Mouse (Mus musculus) kidney, embryonic 15.5 days (tissue): ENCODE data around the gene Rims1. TPM values are rescaled to one million over a fixed set of nuclear protein-coding genes. Genes with fewer than 3 reads are reported as not detected.

Source experiments
- ATAC-seq: fragments of 200-750 bp; cut with Nextera tagmentation; replicated peaks from 2 replicates; pipeline ENCODE4 v1.8.0; 2017; ENCODE audit warnings: moderate TSS enrichment; ENCODE audit not compliant: low FRiP score
- H3K27ac ChIP-seq: fragments of 300-500 bp; sonication (generic); 2 replicates; pipeline ENCODE4 v1.5.1; 2015; ENCODE audit warnings: mild to moderate bottlenecking, inconsistent platforms
- H3K27me3 ChIP-seq: fragments of 300-500 bp; sonication (generic); 2 replicates; pipeline ENCODE4 v1.6.1; 2015; ENCODE audit warnings: inconsistent platforms
- H3K36me3 ChIP-seq: fragments of 300-500 bp; sonication (generic); 2 replicates; pipeline ENCODE4 v1.6.1; 2015; ENCODE audit warnings: inconsistent platforms
- H3K4me1 ChIP-seq: fragments of 300-500 bp; sonication (generic); 2 replicates; pipeline ENCODE4 v1.6.1; 2015; ENCODE audit warnings: inconsistent platforms
- H3K4me2 ChIP-seq: fragments of 300-500 bp; sonication (generic); 2 replicates; pipeline ENCODE4 v1.6.1; 2015; ENCODE audit warnings: moderate library complexity, mild to moderate bottlenecking, inconsistent platforms
- H3K4me3 ChIP-seq: fragments of 300-500 bp; sonication (generic); replicated peaks from 2 replicates; pipeline ENCODE4 v1.5.1; 2015; ENCODE audit warnings: mild to moderate bottlenecking, inconsistent platforms
- H3K9ac ChIP-seq: fragments of 300-500 bp; sonication (generic); 2 replicates; pipeline ENCODE4 v1.6.1; 2015; ENCODE audit warnings: mild to moderate bottlenecking, inconsistent platforms
- H3K9me3 ChIP-seq: fragments of 300-500 bp; sonication (generic); replicated peaks from 2 replicates; pipeline ENCODE4 v1.6.1; 2016; ENCODE audit warnings: inconsistent platforms
- WGBS: fragments of 180-500 bp; shearing (Covaris S2); methylation state at CpG from one replicate; pipeline ENCODE4 v1.1.7; 2015; ENCODE audit warnings: mixed read lengths; 5-methylcytosine and 5-hydroxymethylcytosine counted together
- polyA plus RNA-seq: library from polyadenylated mRNA; unstranded; fragments of >200 nt; fragmentation: Nextera tagmentation; extraction: Ambion mirVana; gene quantifications from 2 replicates; pipeline ENCODE4 v1.2.1, GENCODE M21; 2015

The Rims1 gene
- polyA plus RNA-seq, 1 experiment from 2014 or later, result 2.4 TPM

DNA sequence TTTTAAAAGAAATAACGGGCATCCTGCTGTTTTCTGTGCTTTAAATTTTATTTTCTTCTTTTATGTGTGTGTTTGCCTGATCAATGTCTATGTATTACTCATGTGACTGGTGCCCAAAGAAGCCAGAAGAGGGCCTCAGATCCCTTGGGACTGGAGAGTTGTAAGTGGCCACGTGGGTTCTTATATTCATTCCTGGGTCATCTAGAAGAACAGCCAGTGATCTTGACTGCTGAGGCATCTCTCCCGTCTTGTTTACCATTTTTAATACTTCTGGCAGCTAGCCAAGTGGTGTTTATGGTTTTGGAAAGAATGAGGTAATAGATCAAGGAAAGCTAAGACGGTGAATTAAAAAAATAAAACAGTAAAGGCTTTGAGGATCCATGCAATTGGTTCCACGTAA lies 178.8 kb downstream of the Rims1 start:
- ATAC-seq, result no peak
- Histone ChIP-seq H3K36me3 (no peaks in the 10 kb centered on the region), H3K27ac (no peak overlapping the region), H3K4me2 (no peak overlapping the region), H3K27me3 (no peaks in the 10 kb centered on the region), H3K9me3 (no peaks in the 10 kb centered on the region), H3K4me1 (0 out of 2 replicates have a peak, but pooled peaks cover 3% of the 10 kb centered on the region), H3K4me3 (no peak overlapping the region), H3K9ac (no peak overlapping the region)
- 36% methylated on average over 5 of the region's 5 CpGs for WGBS

DNA sequence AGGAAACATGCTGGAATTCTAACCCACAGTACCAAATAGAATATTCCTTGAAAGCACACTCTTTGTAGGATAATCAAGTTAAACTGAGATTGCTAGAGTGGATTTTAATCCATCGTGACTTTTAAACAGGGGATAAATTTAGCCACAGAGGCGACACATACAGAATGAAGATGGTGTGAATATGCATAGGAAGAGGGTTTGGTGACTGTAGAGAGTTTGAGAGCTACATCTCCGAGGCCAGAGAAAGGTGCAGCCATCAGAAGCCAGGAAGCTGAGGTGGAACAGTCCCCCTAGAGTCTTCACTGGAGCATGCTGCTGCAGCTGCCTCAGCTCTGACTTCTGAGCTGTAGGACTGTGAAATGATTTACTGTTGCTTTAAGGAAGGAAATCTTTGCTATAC lies 179.5 kb downstream of the Rims1 start:
- Histone ChIP-seq H3K4me3 (no peak overlapping the region), H3K4me1 (0 out of 2 replicates have a peak, but pooled peaks cover 3% of the 10 kb centered on the region), H3K4me2 (no peak overlapping the region), H3K36me3 (no peaks in the 10 kb centered on the region), H3K9me3 (no peaks in the 10 kb centered on the region), H3K27me3 (no peaks in the 10 kb centered on the region), H3K27ac (no peak overlapping the region), H3K9ac (no peak overlapping the region)
- 63% methylated on average over 3 of the region's 3 CpGs for WGBS
- ATAC-seq, result no peak

DNA sequence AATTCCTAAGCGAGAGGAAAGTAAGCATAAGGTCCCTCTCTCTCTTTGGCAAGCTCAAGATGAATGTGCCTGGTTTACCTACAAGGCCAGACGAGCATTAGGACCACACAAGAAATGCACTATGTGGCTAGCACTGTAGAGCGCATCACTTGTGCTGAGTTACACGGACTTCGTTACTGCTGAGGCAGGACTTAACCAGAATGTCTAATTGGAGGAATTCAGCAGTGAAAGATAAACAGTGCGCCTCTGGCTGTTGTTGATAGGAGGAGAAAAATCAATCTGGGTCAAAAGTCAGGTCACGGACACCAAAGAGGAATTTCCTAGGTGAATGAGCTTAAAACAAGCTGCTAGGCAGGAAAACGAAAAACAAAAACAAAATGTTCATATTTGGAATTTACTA lies 185.0 kb downstream of the Rims1 start:
- no peak overlapping the region for H3K4me2 ChIP-seq
- no peaks in the 10 kb centered on the region for H3K4me1 ChIP-seq
- WGBS, result 69% methylated on average over 8 of the region's 8 CpGs
- no peaks in the 10 kb centered on the region for H3K27me3 ChIP-seq
- no peak for ATAC-seq
- no peaks in the 10 kb centered on the region for H3K9me3 ChIP-seq
- H3K36me3 ChIP-seq, result no peaks in the 10 kb centered on the region
- no peak overlapping the region for H3K27ac ChIP-seq
- no peak overlapping the region for H3K9ac ChIP-seq
- no peak overlapping the region for H3K4me3 ChIP-seq

DNA sequence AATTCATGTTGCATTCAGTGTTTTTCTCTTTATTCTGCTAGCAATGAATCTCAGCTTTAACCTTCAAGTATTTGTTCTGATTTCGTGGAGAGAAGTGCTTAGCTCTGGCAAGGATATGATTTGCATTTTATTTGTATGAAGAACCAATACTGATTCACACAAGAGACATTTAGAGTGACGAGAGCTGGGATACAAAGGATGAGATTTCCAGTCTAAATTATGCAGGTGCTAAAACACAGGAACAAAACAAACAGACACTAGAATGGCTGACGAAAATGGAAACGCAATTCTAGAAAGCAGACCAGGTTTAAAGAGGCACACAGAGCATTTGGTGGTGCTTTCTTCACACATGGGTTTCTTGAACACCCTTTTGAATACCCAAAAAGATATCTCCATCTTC lies 190.2 kb downstream of the Rims1 start:
- H3K4me1 ChIP-seq, result no peaks in the 10 kb centered on the region
- H3K36me3 ChIP-seq, result no peaks in the 10 kb centered on the region
- H3K9ac ChIP-seq, result no peak overlapping the region
- no peak overlapping the region for H3K27ac ChIP-seq
- no peak overlapping the region for H3K4me2 ChIP-seq
- no peaks in the 10 kb centered on the region for H3K9me3 ChIP-seq
- H3K27me3 ChIP-seq, result no peaks in the 10 kb centered on the region
- no peak for ATAC-seq
- WGBS, result 77% methylated on average over 4 of the region's 4 CpGs
- no peak overlapping the region for H3K4me3 ChIP-seq

DNA sequence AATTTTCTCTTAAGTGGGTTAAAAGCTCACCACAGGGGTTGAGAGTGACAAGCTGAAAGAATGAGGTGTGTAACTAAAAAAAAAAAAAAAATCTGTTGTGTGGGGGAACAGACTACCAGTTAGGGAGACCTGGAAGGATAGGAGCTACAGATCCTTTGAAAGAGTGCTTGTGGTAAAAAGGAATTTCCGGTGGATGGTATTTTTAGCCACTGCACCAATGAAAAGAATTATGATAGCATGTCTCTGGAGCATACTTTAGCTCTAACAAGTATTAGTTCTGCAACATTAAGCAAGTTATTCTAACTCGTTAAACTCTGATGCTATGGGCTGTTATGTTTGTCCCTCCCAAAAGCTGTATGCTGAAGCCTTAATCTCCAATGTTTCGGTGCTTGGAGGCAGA lies 192.2 kb downstream of the Rims1 start:
- no peak overlapping the region for H3K4me3 ChIP-seq
- ATAC-seq, result no peak

DNA sequence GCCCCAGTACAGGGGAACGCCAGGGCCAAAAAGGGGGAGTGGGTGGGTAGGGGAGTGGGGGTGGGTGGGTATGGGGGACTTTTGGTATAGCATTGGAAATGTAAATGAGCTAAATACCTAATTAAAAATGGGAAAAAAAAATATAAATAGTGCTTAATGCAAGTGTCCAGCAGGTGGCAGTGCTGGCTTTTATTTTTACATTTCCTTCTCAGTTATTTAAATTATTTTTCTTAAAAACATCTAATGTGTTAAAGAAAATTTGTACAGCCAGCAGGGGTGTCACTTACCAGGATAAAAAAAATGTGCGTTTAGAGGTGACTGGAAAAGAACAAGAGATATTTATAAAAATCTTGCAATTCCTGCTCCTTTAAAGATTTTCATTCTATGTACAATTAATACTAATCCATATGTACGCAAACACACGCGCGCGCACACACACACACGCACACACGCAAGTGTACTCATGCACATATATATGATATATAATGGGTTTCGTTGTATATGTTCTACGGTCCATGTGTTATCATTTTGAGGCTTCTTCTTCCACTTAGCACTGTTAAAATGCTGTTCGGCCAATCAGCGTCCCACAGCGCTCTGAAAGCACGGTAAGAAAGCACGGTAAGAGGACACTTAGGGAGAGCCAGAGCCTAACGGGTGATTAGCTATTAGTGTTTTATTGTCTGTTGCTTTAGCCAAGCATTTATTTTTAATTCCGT lies 201.3 kb downstream of the Rims1 start:
- no peak overlapping the region for H3K4me2 ChIP-seq
- no peak overlapping the region for H3K4me3 ChIP-seq
- no peak overlapping the region for H3K9ac ChIP-seq
- no peak for ATAC-seq
- 69% methylated on average over 18 of the region's 18 CpGs for WGBS
- H3K4me1 ChIP-seq, result no peaks in the 10 kb centered on the region
- H3K27me3 ChIP-seq, result no peaks in the 10 kb centered on the region
- H3K27ac ChIP-seq, result no peak overlapping the region
- no peaks in the 10 kb centered on the region for H3K9me3 ChIP-seq
- H3K36me3 ChIP-seq, result no peaks in the 10 kb centered on the region

More for the DNA sequence above, 192.2 kb downstream of the Rims1 start:
- Histone ChIP-seq H3K4me2 (no peak overlapping the region), H3K27ac (no peak overlapping the region), H3K4me1 (no peaks in the 10 kb centered on the region), H3K27me3 (no peaks in the 10 kb centered on the region), H3K9me3 (no peaks in the 10 kb centered on the region), H3K36me3 (no peaks in the 10 kb centered on the region), H3K9ac (no peak overlapping the region)
- 40% methylated on average over 3 of the region's 3 CpGs for WGBS

- Histone ChIP-seq H3K27me3 (no peaks in the 10 kb centered on the region), H3K4me2 (no peak overlapping the region), H3K27ac (no peak overlapping the region), H3K9ac (no peak overlapping the region), H3K4me1 (no peaks in the 10 kb centered on the region), H3K36me3 (no peaks in the 10 kb centered on the region), H3K4me3 (no peak overlapping the region), H3K9me3 (no peaks in the 10 kb centered on the region)
- ATAC-seq, result no peak
- WGBS, result 89% methylated on average over 12 of the region's 12 CpGs
These were observed 209.6 kb downstream of the Rims1 start for GRCm38 (mm10) chr1:22596197-22596596.

GRCm38 (mm10) chr1:22594841-22595240 lies 211.0 kb downstream of the Rims1 start:
- ATAC-seq, result no peak
- H3K4me3 ChIP-seq, result no peak overlapping the region
- H3K9ac ChIP-seq, result no peak overlapping the region
- H3K4me1 ChIP-seq, result no peaks in the 10 kb centered on the region
- H3K27ac ChIP-seq, result no peak overlapping the region
- no peaks in the 10 kb centered on the region for H3K27me3 ChIP-seq
- no peaks in the 10 kb centered on the region for H3K9me3 ChIP-seq
- H3K4me2 ChIP-seq, result no peak overlapping the region
- no peaks in the 10 kb centered on the region for H3K36me3 ChIP-seq

- 72% methylated on average over 7 of the region's 7 CpGs for WGBS
- Histone ChIP-seq H3K27me3 (no peaks in the 10 kb centered on the region), H3K27ac (no peak overlapping the region), H3K9me3 (no peaks in the 10 kb centered on the region), H3K4me1 (no peaks in the 10 kb centered on the region), H3K36me3 (no peaks in the 10 kb centered on the region), H3K4me2 (no peak overlapping the region), H3K4me3 (no peak overlapping the region), H3K9ac (no peak overlapping the region)
- no peak for ATAC-seq
These were observed 217.9 kb downstream of the Rims1 start for GRCm38 (mm10) chr1:22587859-22588383.

DNA sequence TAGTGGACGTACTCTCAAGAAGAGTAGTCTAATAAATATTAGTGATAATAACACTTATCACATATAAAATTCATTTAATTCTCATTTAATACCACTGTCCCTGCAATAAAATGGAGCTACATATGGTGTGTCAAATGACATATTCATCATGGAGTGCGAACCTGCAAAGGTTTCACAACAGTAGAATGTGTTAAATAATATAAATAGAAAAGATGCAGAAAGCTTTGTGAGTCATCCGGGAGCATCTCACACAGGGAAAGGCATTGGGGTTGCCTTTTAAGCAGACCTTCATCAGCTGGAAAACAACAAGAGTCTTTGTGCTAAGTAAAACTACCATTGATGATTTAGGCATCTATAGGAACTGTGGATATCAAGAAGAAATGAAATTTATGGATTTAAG lies 220.2 kb downstream of the Rims1 start:
- no peaks in the 10 kb centered on the region for H3K27me3 ChIP-seq
- H3K4me2 ChIP-seq, result no peak overlapping the region
- H3K4me1 ChIP-seq, result no peaks in the 10 kb centered on the region
- no peak overlapping the region for H3K9ac ChIP-seq
- no peak overlapping the region for H3K27ac ChIP-seq
- H3K4me3 ChIP-seq, result no peak overlapping the region
- no peaks in the 10 kb centered on the region for H3K36me3 ChIP-seq
- 85% methylated on average over 3 of the region's 3 CpGs for WGBS
- no peak for ATAC-seq
- H3K9me3 ChIP-seq, result no peaks in the 10 kb centered on the region

GRCm38 (mm10) chr1:22579470-22579869 lies 226.3 kb downstream of the Rims1 start:
- Histone ChIP-seq H3K9me3 (no peaks in the 10 kb centered on the region), H3K4me3 (no peak overlapping the region), H3K9ac (no peak overlapping the region), H3K36me3 (no peaks in the 10 kb centered on the region), H3K4me1 (no peaks in the 10 kb centered on the region), H3K27me3 (no peaks in the 10 kb centered on the region), H3K27ac (no peak overlapping the region), H3K4me2 (no peak overlapping the region)
- no peak for ATAC-seq
- WGBS, result 76% methylated on average over 3 of the region's 3 CpGs

- Histone ChIP-seq H3K36me3 (no peaks in the 10 kb centered on the region), H3K4me3 (no peak overlapping the region), H3K27me3 (no peaks in the 10 kb centered on the region), H3K27ac (no peak overlapping the region), H3K4me2 (no peak overlapping the region), H3K9ac (no peak overlapping the region), H3K9me3 (no peaks in the 10 kb centered on the region), H3K4me1 (no peaks in the 10 kb centered on the region)
- no peak for ATAC-seq
- 93% methylated on average over 1 of the region's 1 CpGs for WGBS
These were observed 233.1 kb downstream of the Rims1 start for GRCm38 (mm10) chr1:22572720-22573119.

DNA sequence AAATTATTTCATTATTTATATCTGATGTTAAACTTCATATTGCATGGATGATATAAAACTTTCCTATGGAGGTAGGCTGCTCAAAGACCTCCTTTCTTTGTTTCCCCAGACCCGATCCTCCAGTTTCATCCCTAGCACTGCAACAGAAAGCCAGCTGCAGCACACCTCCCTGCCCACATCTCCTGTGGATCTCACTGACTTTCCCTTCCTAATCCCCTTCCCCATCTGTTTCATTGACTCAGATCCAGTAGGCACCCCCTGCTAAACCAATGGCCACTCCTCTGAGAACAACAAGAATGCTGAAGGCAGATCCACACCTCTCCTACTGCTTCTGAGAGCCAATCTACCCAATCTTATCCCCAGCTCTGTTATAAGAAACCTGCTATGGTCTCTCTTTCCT lies 259.5 kb downstream of the Rims1 start:
- Histone ChIP-seq H3K27me3 (no peaks in the 10 kb centered on the region), H3K4me2 (no peak overlapping the region), H3K36me3 (no peaks in the 10 kb centered on the region), H3K4me1 (no peaks in the 10 kb centered on the region), H3K9me3 (no peaks in the 10 kb centered on the region), H3K27ac (no peak overlapping the region), H3K9ac (no peak overlapping the region), H3K4me3 (no peak overlapping the region)
- 88% methylated on average over 1 of the region's 1 CpGs for WGBS
- no peak for ATAC-seq
